Mouse (Mus musculus) erythroblast, embryonic 14.5 days (primary cell): ENCODE measurements around the gene Spats2l.

Source experiments
- GATA1 ChIP-seq: IDR thresholded peaks from 2 replicates; pipeline ENCODE4 v1.6.1; 2012; ENCODE audit warnings: low read length, inconsistent platforms, mixed read lengths
- TAL1 ChIP-seq: IDR thresholded peaks from 3 replicates; pipeline ENCODE4 v1.6.1; 2012; ENCODE audit warnings: low read length, inconsistent platforms, mixed read lengths

GRCm38 (mm10) chr1:57949195-57949594 lies 175.2 kb downstream of the Spats2l start:
- TF ChIP-seq GATA1 (no peak), TAL1 (no peak)
